Mouse (Mus musculus) neural tube, embryonic 11.5 days (tissue): ENCODE results near the gene Dpf1. TPM values are rescaled to one million over a fixed set of nuclear protein-coding genes. Genes with fewer than 3 reads are reported as not detected.

ENCODE experiments used
- ATAC-seq: fragments of 200-750 bp; cut with Nextera tagmentation; 2 replicates; pipeline ENCODE4 v1.8.0; 2017; ENCODE audit warnings: moderate number of reproducible peaks, mild to moderate bottlenecking, moderate TSS enrichment, moderate library complexity; ENCODE audit not compliant: insufficient read depth, low FRiP score, low TSS enrichment
- DNase-seq: peaks from one replicate; pipeline ENCODE4 v3.0.0-alpha.2; 2015; ENCODE audit warnings: low spot score
- H3K27ac ChIP-seq: fragments of 300-500 bp; sonication (generic); 2 replicates; pipeline ENCODE4 v1.5.1; 2014; ENCODE audit warnings: low read depth, mild to moderate bottlenecking, low read length
- H3K27me3 ChIP-seq: fragments of 300-500 bp; sonication (generic); 2 replicates; pipeline ENCODE4 v1.6.1; 2014; ENCODE audit warnings: mild to moderate bottlenecking, low read length, mixed read lengths; ENCODE audit not compliant: control insufficient read depth, insufficient read depth
- H3K36me3 ChIP-seq: fragments of 300-500 bp; sonication (generic); 2 replicates; pipeline ENCODE4 v1.6.1; 2014; ENCODE audit warnings: mild to moderate bottlenecking, low read length, moderate library complexity, mixed read lengths; ENCODE audit not compliant: control insufficient read depth, insufficient read depth
- H3K4me1 ChIP-seq: fragments of 300-500 bp; sonication (generic); 2 replicates; pipeline ENCODE4 v1.6.1; 2014; ENCODE audit warnings: low read length, mixed read lengths; ENCODE audit not compliant: control insufficient read depth, insufficient read depth
- H3K4me2 ChIP-seq: fragments of 300-500 bp; sonication (generic); 2 replicates; pipeline ENCODE4 v1.6.1; 2014; ENCODE audit warnings: low read depth, mild to moderate bottlenecking, moderate library complexity
- H3K4me3 ChIP-seq: fragments of 300-500 bp; sonication (generic); 2 replicates; pipeline ENCODE4 v1.5.1; 2014; ENCODE audit warnings: low read depth, low read length
- H3K9ac ChIP-seq: fragments of 300-500 bp; sonication (generic); 2 replicates; pipeline ENCODE4 v1.6.1; 2014; ENCODE audit warnings: mild to moderate bottlenecking, low read length
- H3K9me3 ChIP-seq: fragments of 300-500 bp; sonication (generic); 2 replicates; pipeline ENCODE4 v1.6.1; 2016; ENCODE audit warnings: low read length; ENCODE audit not compliant: control insufficient read depth
- WGBS: fragments of 180-500 bp; shearing (Covaris S2); extraction: QIAGEN DNeasy Blood & Tissue Kit; methylation state at CpG from one replicate; pipeline ENCODE4 v1.1.7; 2014; 5-methylcytosine and 5-hydroxymethylcytosine counted together
- polyA plus RNA-seq: library from polyadenylated mRNA; unstranded; fragments of >200 nt; fragmentation: Nextera tagmentation; extraction: Ambion mirVana; gene quantifications from 2 replicates; pipeline ENCODE4 v1.2.1, GENCODE M21; 2014

Dpf1 gene
- polyA plus RNA-seq, 1 experiment from 2014 or later: 65.2 TPM

DNA sequence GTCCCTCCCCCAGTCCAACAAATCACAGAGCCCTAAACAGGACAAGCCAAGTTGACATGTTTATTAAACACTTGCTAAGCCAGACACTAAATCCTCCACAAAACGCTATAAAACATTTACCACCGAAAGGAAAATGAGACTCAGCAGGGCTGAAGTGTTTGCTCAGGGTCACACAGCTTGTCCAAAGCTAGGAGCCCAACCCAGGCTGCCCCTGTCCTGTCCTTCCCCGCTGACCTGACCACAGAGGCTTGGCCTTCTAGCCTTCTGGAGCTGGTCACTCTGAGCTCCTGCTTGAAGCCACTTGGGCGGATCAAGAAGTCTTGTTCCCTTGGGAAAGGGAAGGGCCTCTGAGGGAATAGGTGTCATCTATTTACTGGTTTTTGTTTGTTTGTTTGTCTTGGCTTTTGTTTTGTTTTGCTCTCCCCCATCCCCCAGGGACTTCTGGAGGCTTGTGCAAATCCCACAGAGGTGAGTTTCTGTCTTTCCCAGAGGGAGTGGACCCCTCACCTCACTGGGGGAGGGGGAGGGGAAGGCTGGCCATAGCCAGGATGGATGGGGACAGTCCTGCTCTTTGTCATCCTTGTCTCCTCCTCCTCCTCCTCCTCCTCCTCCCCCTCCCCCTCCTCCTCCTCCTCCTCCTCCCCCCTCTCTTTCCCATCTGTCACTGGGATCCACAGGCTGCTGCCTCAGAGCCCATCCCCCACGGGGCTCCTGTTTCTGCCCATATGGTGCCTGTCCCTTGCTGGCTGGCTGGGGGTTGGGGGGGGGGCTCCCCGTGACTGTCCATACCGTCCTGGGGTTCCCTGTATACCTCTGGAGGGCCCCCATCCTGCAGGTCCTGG is 11.9 kb upstream of the Dpf1 start:
- Histone ChIP-seq H3K9ac (peak overlapping the region; percentile 48), H3K4me2 (peak overlapping the region; percentile 16; the same call in 1 of the 2 replicates), H3K36me3 (no peaks in the 10 kb centered on the region), H3K4me1 (peaks cover 40% of the 10 kb centered on the region), H3K27ac (peak overlapping the region; percentile 82), H3K4me3 (0 out of 2 replicates have a peak overlapping the region, but pooled peaks have one; percentile 6), H3K27me3 (no peaks in the 10 kb centered on the region), H3K9me3 (no peaks in the 10 kb centered on the region)
- WGBS: 15% methylated on average over 6 of the region's 7 CpGs
- peak; percentile 56 for ATAC-seq
- DNase-seq: peak; percentile 69

DNA sequence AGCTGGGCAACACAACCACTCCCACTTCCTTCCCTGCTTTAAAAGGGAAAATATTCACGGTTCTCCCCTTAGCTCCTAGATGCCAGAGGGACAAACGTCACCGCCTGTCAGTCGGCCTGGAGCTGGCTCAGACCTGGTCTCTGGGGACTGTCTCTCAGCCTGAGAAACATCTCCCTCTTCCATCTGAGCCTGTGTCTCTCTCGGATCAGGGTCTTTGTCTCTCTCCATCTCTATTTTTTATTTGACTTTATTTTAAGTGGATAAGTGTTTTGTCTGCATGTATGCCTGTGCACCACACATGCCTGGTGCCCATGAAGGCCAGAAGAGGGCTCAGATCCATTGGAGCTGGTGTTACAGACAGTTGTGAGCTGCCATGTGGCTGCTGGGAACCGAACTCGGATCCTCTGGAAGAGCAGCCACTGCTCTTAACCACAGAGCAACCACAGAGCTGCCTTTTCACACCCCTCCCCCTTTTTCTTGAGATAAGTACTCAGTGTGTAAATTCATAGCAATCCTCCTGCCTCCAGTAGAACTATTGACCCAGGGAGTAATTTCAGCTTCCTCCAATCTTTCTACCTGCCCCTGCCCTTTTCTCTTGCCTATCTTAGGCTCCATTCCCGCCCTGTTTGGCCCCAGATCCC is 11.2 kb upstream of the Dpf1 start:
- ATAC-seq: no peak; the same call in 1 of the 2 replicates
- Histone ChIP-seq H3K4me1 (peaks cover 40% of the 10 kb centered on the region), H3K9ac (peak overlapping the region; percentile 48), H3K27ac (peak overlapping the region; percentile 82), H3K4me2 (peak overlapping the region; percentile 25; the same call in 1 of the 2 replicates), H3K4me3 (no peak overlapping the region), H3K27me3 (no peaks in the 10 kb centered on the region), H3K9me3 (no peaks in the 10 kb centered on the region), H3K36me3 (no peaks in the 10 kb centered on the region)
- 24% methylated on average over 8 of the region's 8 CpGs for WGBS
- no peak for DNase-seq

DNA sequence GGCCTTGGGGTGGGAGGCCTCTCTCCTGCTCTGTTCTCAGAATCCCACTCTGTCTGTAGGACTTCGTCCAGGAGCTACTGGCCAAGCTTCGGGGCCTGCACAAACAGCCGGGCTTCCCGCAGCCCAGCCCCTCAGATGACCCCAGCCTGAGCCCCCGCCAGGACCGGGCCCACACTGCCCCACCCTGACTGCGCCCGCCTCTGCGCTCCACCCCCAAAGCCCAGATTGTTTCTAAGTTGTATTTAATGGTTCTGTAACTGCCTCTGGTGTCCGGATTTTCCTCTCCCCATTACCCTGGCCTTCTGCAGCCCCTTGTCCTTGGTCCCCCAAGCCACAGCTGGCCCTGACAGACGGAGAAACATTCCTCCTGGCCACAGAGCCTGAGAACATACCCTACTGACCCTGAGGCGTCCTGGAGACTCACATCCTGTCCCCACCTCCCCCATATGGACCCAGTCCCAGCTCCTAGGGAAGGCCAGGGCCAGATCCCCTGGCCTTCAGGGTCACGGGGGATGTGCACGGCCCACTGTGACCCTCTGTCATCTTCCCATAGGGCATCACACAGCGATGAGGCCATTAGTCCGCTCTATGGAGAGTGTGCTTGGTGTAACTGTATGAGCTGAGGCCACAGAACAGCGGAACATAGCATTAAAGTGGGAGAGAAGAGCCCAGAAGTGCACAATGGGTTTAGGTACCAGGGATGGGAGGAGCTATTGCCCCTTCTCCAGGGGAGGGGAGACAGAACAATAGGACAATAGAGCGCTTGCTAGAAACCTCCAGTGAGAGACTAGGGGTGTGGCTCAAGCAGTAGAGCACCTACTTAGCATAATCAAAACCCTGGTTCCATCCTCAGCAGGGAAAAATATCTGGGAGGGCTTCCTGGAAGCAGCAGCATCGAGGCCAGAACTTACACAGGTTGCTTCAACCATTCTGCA is 10.4 kb upstream of the Dpf1 start:
- Histone ChIP-seq H3K27ac (peak overlapping the region; percentile 82), H3K9me3 (no peaks in the 10 kb centered on the region), H3K36me3 (no peaks in the 10 kb centered on the region), H3K4me2 (peak overlapping the region; percentile 25; the same call in 1 of the 2 replicates), H3K27me3 (no peaks in the 10 kb centered on the region), H3K9ac (peak overlapping the region; percentile 42; the same call in 1 of the 2 replicates), H3K4me1 (peaks cover 40% of the 10 kb centered on the region), H3K4me3 (no peak overlapping the region)
- WGBS: 13% methylated on average over 19 of the region's 19 CpGs
- DNase-seq (peak; percentile 39), ATAC-seq (0 out of 2 replicates have a peak, but pooled peaks have one; percentile 9)

DNA sequence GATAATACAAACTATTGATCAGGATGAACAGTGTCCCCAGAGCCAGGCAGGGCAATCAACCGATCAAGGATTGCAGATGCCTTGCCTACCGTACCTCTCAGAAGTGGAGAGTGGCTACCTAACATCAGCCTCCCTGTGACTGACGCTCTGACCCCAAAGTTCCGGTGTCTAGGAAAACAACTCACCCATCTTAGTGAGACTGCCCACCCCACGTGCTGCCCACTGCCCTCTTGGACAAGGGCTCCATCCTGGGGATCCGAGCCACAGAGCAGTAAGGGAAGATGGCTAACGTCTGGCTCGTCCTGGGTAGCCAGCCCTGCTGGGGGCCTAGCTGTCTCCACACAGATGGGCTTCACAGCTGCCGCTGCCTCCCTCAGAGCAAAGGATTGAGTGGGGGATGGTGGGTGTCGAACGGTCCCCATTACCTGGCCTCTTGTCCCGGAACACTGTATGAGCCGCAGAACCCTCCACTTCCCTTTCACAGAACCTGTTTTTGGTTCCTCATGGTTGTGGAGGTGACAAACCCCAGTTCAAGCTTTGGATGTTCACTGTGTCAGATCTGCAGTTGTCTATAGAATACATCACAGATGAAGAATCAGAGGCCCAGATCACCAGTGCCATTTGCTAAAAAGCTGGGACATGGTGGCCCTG is 9.5 kb upstream of the Dpf1 start:
- no peak for ATAC-seq
- Histone ChIP-seq H3K4me1 (peaks cover 37% of the 10 kb centered on the region), H3K27ac (0 out of 2 replicates have a peak overlapping the region, but pooled peaks have one; percentile 20), H3K4me2 (no peak overlapping the region), H3K4me3 (no peak overlapping the region), H3K36me3 (no peaks in the 10 kb centered on the region), H3K9me3 (no peaks in the 10 kb centered on the region), H3K27me3 (no peaks in the 10 kb centered on the region), H3K9ac (no peak overlapping the region)
- 54% methylated on average over 13 of the region's 13 CpGs for WGBS
- no peak for DNase-seq

DNA sequence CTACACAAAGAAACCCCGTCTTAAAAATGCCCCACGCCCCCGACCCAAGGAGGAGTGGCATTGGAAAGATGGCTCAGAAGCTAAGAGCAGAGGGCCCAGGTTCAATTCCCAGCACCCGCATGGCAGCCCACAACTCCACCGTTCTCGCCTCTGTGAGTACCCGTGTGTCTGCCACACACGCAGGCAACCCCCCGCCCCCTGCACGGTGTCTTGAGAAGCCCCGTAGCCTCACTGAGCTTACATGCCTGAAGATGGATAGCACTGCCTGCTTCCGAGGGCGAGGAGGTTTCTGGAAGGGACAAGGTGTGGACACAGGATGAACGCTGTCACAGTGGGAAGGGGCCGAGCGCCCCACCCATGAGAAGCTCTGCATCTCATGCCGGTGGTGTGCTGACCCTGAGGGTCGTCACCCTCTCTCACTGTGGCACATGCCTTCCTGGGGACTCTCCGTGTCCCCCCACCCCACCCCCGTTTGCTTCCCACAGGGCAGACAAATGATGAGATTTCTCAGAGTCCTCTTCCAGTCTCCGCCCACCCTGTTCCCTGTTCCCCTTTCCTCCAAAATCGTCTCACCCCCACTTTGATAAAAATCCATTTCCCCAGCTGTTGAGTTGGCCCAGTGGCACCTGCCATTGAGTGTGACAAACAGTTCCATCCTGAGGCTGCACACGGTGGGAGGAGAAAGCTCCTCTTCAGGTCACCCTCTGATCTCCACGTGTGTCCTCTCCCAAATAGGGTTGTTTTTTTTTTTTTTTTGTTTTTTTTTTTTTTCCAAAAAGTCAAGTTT is 7.7 kb upstream of the Dpf1 start:
- no peak for DNase-seq

DNA sequence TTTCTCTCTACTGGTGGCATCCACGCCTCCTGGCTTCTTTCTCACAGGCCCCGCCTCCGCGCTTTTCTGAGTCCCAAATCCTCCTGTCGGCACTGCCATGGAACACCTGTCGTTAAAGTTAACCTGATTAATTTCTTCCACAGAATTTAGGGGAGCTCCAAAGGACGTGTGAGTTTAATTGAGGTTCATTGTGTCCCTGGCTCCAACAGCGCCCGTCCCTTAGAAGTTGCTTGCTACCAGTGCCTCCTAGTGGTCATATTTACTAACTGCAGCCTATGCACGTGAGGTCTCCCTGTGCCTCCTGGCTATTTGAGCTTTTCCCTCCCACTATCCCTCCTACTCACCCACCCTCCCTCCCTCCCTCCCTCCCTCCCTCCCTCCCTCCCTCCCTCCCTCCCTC is 6.8 kb upstream of the Dpf1 start:
- H3K4me3 ChIP-seq: no peak overlapping the region
- peaks cover 21% of the 10 kb centered on the region for H3K4me1 ChIP-seq
- H3K4me2 ChIP-seq: no peak overlapping the region
- no peaks in the 10 kb centered on the region for H3K27me3 ChIP-seq
- ATAC-seq: no peak
- 12% methylated on average over 10 of the region's 10 CpGs for WGBS
- no peak overlapping the region for H3K9ac ChIP-seq
- H3K27ac ChIP-seq: no peak overlapping the region
- DNase-seq: peak; percentile 57
- no peaks in the 10 kb centered on the region for H3K36me3 ChIP-seq
- no peaks in the 10 kb centered on the region for H3K9me3 ChIP-seq

More for the DNA sequence above, 7.7 kb upstream of the Dpf1 start:
- WGBS: 85% methylated on average over 24 of the region's 24 CpGs
- H3K9ac ChIP-seq: no peak overlapping the region
- H3K4me1 ChIP-seq: peaks cover 29% of the 10 kb centered on the region
- no peak overlapping the region for H3K27ac ChIP-seq
- no peak overlapping the region for H3K4me3 ChIP-seq
- ATAC-seq: no peak
- H3K36me3 ChIP-seq: no peaks in the 10 kb centered on the region
- H3K27me3 ChIP-seq: no peaks in the 10 kb centered on the region
- no peak overlapping the region for H3K4me2 ChIP-seq
- no peaks in the 10 kb centered on the region for H3K9me3 ChIP-seq

DNA sequence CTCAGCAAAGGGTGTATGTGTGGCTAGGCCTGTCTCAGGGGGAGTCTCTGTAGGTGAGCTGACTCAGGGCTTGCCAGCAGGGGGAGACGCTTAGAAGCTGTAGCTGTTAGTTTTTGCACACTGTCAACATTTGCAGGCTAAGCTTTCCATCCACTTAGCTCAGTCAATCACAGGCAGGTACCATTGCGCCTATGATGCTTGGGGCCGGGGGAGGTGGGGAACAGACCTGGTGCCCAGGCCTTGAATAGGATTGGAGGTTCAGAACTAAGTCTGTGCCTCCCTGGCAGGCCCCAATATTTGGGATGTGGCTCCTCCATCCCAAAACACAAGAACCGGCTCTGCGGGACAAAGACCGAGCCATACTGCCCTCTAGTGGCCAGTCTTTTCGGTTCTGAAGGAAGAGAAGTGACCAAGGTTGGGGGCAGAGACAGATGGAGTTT is 2.6 kb upstream of the Dpf1 start:
- Histone ChIP-seq H3K9ac (peak overlapping the region; percentile 26; the same call in 1 of the 2 replicates), H3K4me1 (peaks cover 15% of the 10 kb centered on the region), H3K4me3 (no peak overlapping the region), H3K4me2 (no peak overlapping the region; the same call in 1 of the 2 replicates), H3K27me3 (no peaks in the 10 kb centered on the region), H3K27ac (no peak overlapping the region), H3K36me3 (no peaks in the 10 kb centered on the region), H3K9me3 (no peaks in the 10 kb centered on the region)
- DNase-seq (peak; percentile 80), ATAC-seq (no peak)
- WGBS: 2% methylated on average over 7 of the region's 7 CpGs
